Mouse (Mus musculus): ENCODE results near the gene Eya4. TPM values are rescaled to one million over a fixed set of nuclear protein-coding genes. Genes with fewer than 3 reads are reported as not detected.

Gene Eya4
- polyA plus RNA-seq, 1 experiment from 2014 or later = 0.26 TPM

DNA sequence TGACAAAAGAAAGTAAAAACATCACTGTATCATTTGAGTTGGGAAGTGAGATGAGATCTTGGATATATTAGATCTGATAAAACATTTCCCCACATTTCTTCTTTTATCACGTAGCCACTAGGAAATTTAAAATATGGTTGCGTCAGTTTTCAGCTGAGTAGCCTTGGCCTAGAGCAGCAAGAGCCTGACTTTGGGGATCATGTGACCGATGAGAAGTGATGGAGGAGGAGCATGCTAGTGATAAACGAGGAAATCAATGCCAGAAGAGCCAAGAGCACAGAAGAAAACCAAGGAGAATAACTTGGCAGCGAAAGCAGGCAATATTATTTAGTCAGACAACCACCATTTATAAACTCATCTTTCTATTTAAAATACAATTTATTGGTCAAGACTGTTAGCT is 119.7 kb downstream of the Eya4 start:
- no peaks in the 10 kb centered on the region for H3K9me3 ChIP-seq (replicated peaks)
- H3K36me3 ChIP-seq (replicated peaks) = no peaks in the 10 kb centered on the region
- H3K9ac ChIP-seq = no peak overlapping the region
- no peaks in the 10 kb centered on the region for H3K4me1 ChIP-seq (replicated peaks)
- H3K27me3 ChIP-seq = no peaks in the 10 kb centered on the region
- H3K4me2 ChIP-seq = no peak overlapping the region
- 59% methylated on average over 5 of the region's 5 CpGs for WGBS (ENCODE audit: insufficient replicate concordance)
- no peak overlapping the region for H3K27ac ChIP-seq (replicated peaks)
- no peak overlapping the region for H3K4me3 ChIP-seq (replicated peaks)
- ATAC-seq (ENCODE audit: insufficient read depth) = no peak

DNA sequence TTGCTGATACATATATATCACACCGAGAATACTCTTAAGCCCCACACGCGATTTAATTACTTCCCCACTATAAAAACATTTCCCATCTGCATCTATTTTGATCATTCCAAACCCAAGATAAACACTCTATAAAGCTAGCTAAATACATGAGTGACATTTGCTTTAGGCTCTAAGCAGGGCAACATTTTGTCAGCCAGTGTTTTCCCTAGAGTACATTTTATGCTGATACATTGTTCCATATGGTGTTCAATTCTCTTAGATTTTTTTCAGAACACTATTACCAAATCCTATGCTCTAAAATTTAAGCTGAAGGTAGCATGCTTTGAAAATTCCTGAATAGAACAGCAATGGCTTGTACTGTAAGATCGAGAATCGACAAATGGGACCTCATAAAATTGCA is 127.2 kb downstream of the Eya4 start:
- ATAC-seq (ENCODE audit: insufficient read depth) = no peak
- Histone ChIP-seq H3K9ac (no peak overlapping the region), H3K4me2 (no peak overlapping the region), H3K27ac (replicated peaks) (no peak overlapping the region), H3K27me3 (no peaks in the 10 kb centered on the region), H3K4me3 (replicated peaks) (no peak overlapping the region), H3K9me3 (replicated peaks) (no peaks in the 10 kb centered on the region), H3K4me1 (replicated peaks) (no peaks in the 10 kb centered on the region), H3K36me3 (replicated peaks) (no peaks in the 10 kb centered on the region)
- WGBS (ENCODE audit: insufficient replicate concordance) = 76% methylated on average over 5 of the region's 5 CpGs

DNA sequence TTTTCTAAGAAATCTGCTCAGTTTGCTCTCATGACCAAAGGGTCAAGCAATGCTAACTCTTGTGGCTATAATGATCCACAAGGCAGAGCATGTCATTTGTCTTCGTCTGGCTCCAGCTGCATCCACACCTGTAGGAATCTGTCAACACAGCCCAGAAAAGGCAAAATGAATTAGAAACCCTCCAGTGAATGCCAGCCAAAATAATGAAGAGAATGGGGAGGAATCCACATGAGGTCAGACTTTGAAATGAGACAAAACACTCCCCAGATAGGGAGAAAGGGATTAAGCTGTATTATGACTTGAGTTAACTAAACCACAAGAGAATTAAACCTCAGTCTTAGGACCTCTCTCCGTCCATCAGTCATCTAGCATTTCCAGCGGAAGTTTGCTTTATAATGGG is 130.2 kb downstream of the Eya4 start:
- 51% methylated on average over 3 of the region's 3 CpGs for WGBS (ENCODE audit: insufficient replicate concordance)
- no peaks in the 10 kb centered on the region for H3K4me1 ChIP-seq (replicated peaks)
- no peak for ATAC-seq (ENCODE audit: insufficient read depth)

DNA sequence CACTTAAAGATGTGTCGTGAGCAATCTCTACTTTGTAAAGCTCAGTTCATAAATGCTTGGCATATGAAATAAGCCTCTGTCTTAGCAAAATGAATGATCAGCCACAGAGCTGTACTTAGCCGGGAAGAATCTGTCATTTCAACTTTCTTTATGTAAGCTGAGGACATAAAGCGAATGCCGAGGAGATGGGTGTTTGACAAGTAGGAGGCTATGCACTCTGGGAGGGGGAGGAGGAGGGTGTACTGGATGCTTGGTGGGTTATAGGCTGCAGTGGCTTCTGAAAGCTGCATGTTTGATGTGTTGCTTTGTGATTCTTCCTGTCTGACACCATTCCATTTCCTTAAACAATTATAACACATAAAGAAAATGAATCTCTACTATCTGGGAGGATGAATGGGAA is 133.8 kb downstream of the Eya4 start:
- Histone ChIP-seq H3K4me1 (replicated peaks) (no peaks in the 10 kb centered on the region), H3K9me3 (replicated peaks) (no peaks in the 10 kb centered on the region), H3K9ac (no peak overlapping the region), H3K27ac (replicated peaks) (no peak overlapping the region), H3K4me2 (no peak overlapping the region), H3K27me3 (no peaks in the 10 kb centered on the region), H3K36me3 (replicated peaks) (no peaks in the 10 kb centered on the region), H3K4me3 (replicated peaks) (no peak overlapping the region)
- 64% methylated on average over 4 of the region's 4 CpGs for WGBS (ENCODE audit: insufficient replicate concordance)
- ATAC-seq (ENCODE audit: insufficient read depth) = no peak

More for the DNA sequence above, 130.2 kb downstream of the Eya4 start:
- no peak overlapping the region for H3K4me2 ChIP-seq
- no peak overlapping the region for H3K9ac ChIP-seq
- no peak overlapping the region for H3K4me3 ChIP-seq (replicated peaks)
- no peaks in the 10 kb centered on the region for H3K36me3 ChIP-seq (replicated peaks)
- no peaks in the 10 kb centered on the region for H3K9me3 ChIP-seq (replicated peaks)
- no peak overlapping the region for H3K27ac ChIP-seq (replicated peaks)
- H3K27me3 ChIP-seq = no peaks in the 10 kb centered on the region

DNA sequence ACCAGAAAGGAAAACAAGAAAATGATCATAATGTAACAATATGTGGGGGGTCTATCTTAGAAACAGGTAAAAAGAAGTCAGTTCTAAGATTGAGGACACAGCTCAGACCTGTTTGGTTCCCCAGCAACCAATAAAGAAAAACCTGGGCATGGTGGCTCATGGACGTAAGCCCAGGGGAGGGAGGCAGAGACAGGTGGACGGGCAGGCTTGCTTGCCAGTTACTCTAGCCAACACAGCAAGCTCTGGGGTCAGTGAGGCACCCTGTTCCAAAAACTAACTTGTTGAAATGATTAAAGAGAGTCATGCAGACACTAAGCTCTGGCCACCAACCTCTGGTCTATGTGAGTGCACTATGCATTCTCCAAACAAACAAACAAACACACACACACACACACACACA is 139.2 kb downstream of the Eya4 start:
- H3K36me3 ChIP-seq (replicated peaks) = no peaks in the 10 kb centered on the region
- H3K27me3 ChIP-seq = no peaks in the 10 kb centered on the region
- 70% methylated on average over 2 of the region's 2 CpGs for WGBS (ENCODE audit: insufficient replicate concordance)
- H3K9ac ChIP-seq = no peak overlapping the region
- H3K27ac ChIP-seq (replicated peaks) = no peak overlapping the region
- H3K4me3 ChIP-seq (replicated peaks) = no peak overlapping the region
- H3K9me3 ChIP-seq (replicated peaks) = no peaks in the 10 kb centered on the region
- H3K4me2 ChIP-seq = no peak overlapping the region
- ATAC-seq (ENCODE audit: insufficient read depth) = no peak
- no peaks in the 10 kb centered on the region for H3K4me1 ChIP-seq (replicated peaks)

DNA sequence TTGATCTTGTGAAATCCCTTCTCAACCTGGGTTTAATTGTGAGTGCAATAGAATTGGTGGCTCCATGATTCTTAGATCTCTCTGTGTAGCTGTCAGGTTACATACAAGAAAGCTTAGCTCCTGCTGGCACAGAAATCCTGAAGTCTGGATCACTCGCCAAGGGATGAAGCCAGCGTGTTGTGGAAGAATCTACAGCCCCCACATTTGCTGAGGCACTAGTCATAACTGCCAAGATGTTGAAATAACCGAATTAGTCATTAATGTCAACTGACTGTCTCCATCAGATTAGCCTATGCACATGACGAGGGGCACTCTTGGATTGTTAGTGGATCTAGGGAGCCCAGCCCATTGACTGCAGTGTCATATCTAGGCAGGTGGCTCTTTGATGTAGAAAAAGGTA is 146.7 kb downstream of the Eya4 start:
- no peaks in the 10 kb centered on the region for H3K4me1 ChIP-seq (replicated peaks)

DNA sequence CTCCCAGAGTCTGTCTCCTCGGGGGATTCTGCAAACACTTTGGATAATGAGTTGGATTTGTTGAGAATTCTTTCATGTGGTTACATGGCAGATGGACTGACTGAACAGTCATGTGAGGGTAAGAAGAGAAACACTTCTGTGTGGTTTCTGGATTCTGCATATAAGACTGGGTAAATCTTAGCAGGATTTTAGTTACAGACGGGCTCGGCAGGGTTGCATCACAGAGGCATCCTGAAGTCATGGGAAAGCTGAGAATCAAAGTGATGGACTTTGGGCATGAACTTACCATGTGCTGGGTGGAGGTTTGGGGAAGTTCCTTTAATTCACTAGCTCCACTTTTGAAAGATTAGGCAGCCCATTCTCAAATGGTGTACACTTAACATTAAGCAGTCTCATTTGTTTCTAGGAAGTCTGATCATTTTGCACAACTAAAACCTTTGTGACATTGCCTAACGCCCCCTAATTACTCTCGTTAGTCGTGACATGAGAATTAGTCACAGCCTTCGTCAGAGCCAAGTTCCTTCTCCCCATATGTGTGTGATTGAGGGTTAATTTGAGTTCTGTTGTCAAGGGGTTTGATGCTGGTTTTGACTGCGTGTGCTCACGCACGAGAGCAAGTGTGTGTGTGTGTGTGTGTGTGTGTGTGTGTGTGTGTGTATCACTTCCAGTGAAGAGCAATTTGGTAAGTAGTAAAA is 147.3 kb downstream of the Eya4 start:
- no peak for ATAC-seq (ENCODE audit: insufficient read depth)
- Histone ChIP-seq H3K9me3 (replicated peaks) (no peaks in the 10 kb centered on the region), H3K4me3 (replicated peaks) (no peak overlapping the region), H3K27ac (replicated peaks) (no peak overlapping the region), H3K9ac (no peak overlapping the region), H3K36me3 (replicated peaks) (no peaks in the 10 kb centered on the region), H3K27me3 (no peaks in the 10 kb centered on the region), H3K4me2 (no peak overlapping the region), H3K4me1 (replicated peaks) (no peaks in the 10 kb centered on the region)
- WGBS (ENCODE audit: insufficient replicate concordance) = 55% methylated on average over 10 of the region's 10 CpGs

More for the DNA sequence above, 146.7 kb downstream of the Eya4 start:
- Histone ChIP-seq H3K27ac (replicated peaks) (no peak overlapping the region), H3K9me3 (replicated peaks) (no peaks in the 10 kb centered on the region), H3K4me3 (replicated peaks) (no peak overlapping the region), H3K4me2 (no peak overlapping the region), H3K9ac (no peak overlapping the region), H3K27me3 (no peaks in the 10 kb centered on the region), H3K36me3 (replicated peaks) (no peaks in the 10 kb centered on the region)
- ATAC-seq (ENCODE audit: insufficient read depth) = no peak
- 55% methylated on average over 4 of the region's 4 CpGs for WGBS (ENCODE audit: insufficient replicate concordance)

DNA sequence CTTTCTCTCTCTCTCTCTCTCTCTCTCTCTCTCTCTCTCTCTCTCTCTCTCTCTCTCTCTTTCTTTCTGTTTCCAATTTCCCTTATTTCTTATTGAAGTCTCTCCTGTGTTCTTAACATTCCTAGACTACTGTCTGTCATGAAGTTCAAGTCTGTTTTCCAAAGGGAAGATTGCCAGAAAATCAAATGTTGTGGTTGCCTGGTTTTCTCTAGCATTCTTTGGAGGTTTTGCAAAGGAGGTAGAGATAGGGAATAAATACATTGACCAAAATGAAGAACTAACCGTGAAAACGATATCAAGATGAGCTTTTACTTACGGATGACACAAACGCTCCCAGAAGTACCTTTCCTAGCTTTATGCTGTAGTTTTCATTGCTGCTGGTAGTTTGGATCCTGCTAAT is 148.0 kb downstream of the Eya4 start:
- H3K4me2 ChIP-seq = no peak overlapping the region
- H3K36me3 ChIP-seq (replicated peaks) = no peaks in the 10 kb centered on the region
- H3K27me3 ChIP-seq = no peaks in the 10 kb centered on the region
- H3K4me3 ChIP-seq (replicated peaks) = no peak overlapping the region
- H3K9me3 ChIP-seq (replicated peaks) = no peaks in the 10 kb centered on the region
- H3K27ac ChIP-seq (replicated peaks) = no peak overlapping the region
- WGBS (ENCODE audit: insufficient replicate concordance) = 61% methylated on average over 4 of the region's 4 CpGs
- no peak overlapping the region for H3K9ac ChIP-seq
- H3K4me1 ChIP-seq (replicated peaks) = no peaks in the 10 kb centered on the region
- no peak for ATAC-seq (ENCODE audit: insufficient read depth)

DNA sequence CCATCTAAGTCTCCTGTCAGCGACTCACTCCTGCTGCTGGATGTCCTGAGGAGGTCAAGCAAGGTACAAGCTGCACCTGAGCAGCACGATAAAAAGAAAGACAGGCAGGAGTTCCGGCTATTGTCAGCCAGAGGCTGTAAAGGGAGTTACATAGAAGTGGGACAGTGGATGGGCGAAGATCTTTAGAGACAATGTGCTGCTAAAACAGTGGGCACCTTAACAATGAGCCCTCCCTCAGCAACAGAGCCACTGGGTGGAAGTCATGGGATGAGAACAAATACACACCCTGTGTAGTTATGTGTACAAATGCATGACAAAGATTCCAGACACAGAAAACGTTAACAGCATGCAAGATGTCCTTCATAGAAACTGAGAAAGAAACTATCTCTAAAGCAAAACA is 152.3 kb downstream of the Eya4 start:
- H3K4me1 ChIP-seq (replicated peaks) = no peaks in the 10 kb centered on the region
- H3K4me3 ChIP-seq (replicated peaks) = no peak overlapping the region

DNA sequence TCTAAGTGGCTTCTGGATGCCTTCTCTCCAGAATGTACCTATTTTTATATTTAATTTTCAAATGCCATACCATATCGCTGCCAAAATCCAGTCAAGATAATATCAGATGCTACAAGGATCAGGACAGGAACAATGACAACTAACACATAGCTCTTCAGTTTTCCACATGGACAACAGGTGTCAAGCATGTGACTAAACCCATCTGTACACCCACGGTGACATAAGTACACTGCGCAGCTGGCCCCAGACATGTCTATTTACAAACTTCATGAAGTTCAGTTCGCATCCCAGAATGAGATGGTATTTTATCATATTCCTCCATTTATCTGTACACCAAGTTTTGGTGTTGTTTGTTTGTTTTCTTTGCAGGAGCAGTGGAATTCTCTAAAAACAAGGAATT is 154.2 kb downstream of the Eya4 start:
- no peaks in the 10 kb centered on the region for H3K36me3 ChIP-seq (replicated peaks)
- H3K9ac ChIP-seq = no peak overlapping the region
- no peaks in the 10 kb centered on the region for H3K27me3 ChIP-seq
- ATAC-seq (ENCODE audit: insufficient read depth) = no peak
- no peaks in the 10 kb centered on the region for H3K4me1 ChIP-seq (replicated peaks)
- H3K27ac ChIP-seq (replicated peaks) = no peak overlapping the region
- H3K4me3 ChIP-seq (replicated peaks) = no peak overlapping the region
- 69% methylated on average over 4 of the region's 4 CpGs for WGBS (ENCODE audit: insufficient replicate concordance)
- no peak overlapping the region for H3K4me2 ChIP-seq
- no peaks in the 10 kb centered on the region for H3K9me3 ChIP-seq (replicated peaks)

More for the DNA sequence above, 152.3 kb downstream of the Eya4 start:
- Histone ChIP-seq H3K4me2 (no peak overlapping the region), H3K27ac (replicated peaks) (no peak overlapping the region), H3K9me3 (replicated peaks) (no peaks in the 10 kb centered on the region), H3K27me3 (no peaks in the 10 kb centered on the region), H3K9ac (no peak overlapping the region), H3K36me3 (replicated peaks) (no peaks in the 10 kb centered on the region)
- WGBS (ENCODE audit: insufficient replicate concordance) = 49% methylated on average over 5 of the region's 5 CpGs
- ATAC-seq (ENCODE audit: insufficient read depth) = no peak

DNA sequence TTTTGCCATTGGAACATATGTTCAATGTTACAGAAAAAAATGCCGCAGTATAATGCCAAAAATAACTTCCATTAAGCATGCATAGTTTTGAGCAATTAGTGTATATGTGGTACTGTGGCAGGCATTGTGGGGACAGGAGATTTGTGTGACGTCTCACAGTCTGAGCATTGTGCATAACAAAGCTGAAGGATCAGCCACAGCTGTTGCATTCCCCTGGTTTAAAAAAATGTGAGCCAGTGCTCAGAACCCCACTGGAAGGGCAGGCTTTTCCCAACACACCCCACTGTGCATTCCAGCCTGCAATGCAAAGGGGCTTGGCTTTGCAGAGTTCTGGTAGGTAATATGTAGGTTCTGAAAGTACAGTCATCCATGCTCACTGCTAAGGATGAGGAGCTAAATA is 155.2 kb downstream of the Eya4 start:
- ATAC-seq (ENCODE audit: insufficient read depth) = no peak
- no peak overlapping the region for H3K4me2 ChIP-seq
- H3K9ac ChIP-seq = no peak overlapping the region
- H3K36me3 ChIP-seq (replicated peaks) = no peaks in the 10 kb centered on the region
- no peak overlapping the region for H3K27ac ChIP-seq (replicated peaks)
- no peaks in the 10 kb centered on the region for H3K27me3 ChIP-seq
- no peaks in the 10 kb centered on the region for H3K9me3 ChIP-seq (replicated peaks)
- H3K4me3 ChIP-seq (replicated peaks) = no peak overlapping the region
- 54% methylated on average over 2 of the region's 2 CpGs for WGBS (ENCODE audit: insufficient replicate concordance)
- H3K4me1 ChIP-seq (replicated peaks) = no peaks in the 10 kb centered on the region

DNA sequence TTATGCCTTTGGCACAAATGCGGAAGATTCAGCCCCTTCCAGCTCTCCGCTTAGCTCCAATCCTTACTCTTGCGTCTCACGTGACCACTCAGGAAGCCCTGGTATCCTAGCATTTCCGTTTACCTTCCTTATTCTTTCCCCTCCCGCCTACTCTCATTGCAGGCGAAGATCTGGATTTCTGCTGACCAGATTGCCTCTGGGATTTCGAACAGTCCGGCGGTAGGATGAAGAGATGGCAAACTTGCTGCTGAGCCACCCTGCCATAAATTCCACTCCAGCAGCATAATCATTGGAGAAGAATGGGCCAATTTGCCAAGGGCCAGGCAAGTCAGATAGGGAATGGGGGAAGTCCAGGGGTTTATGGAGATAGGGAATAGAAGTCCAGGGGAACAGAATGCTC is 160.8 kb downstream of the Eya4 start:
- H3K9ac ChIP-seq = no peak overlapping the region
- no peak for ATAC-seq (ENCODE audit: insufficient read depth)
- no peaks in the 10 kb centered on the region for H3K27me3 ChIP-seq
- no peak overlapping the region for H3K4me3 ChIP-seq (replicated peaks)
- no peaks in the 10 kb centered on the region for H3K4me1 ChIP-seq (replicated peaks)
- WGBS (ENCODE audit: insufficient replicate concordance) = 55% methylated on average over 10 of the region's 10 CpGs
- no peak overlapping the region for H3K27ac ChIP-seq (replicated peaks)
- H3K4me2 ChIP-seq = no peak overlapping the region
- H3K36me3 ChIP-seq (replicated peaks) = no peaks in the 10 kb centered on the region
- no peaks in the 10 kb centered on the region for H3K9me3 ChIP-seq (replicated peaks)
